Mouse (Mus musculus): ENCODE results near the gene Gp9.

Gene Gp9

DNA sequence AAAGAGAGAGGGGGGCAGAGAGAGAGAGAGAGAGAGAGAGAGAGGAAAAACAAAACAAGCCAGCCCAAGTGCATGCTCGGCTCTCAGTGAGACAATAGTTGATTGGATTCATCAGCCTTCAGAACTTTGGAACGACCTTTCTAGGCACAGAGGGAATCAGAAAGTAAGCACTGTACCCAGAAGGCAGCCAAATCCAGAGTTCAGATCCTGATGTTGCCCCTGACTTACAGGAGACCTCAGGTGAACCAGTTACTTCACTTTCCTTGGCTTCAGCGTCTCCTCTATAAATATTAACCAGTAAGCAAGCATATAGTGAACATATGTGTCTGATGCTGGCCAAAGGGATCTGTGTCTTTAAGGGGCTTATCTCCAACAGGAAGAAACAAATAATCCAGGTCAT lies 30.6 kb downstream of the Gp9 start:
- DNase-seq (ENCODE audit: low read depth in 2 of 2, low spot score in 2 of 2) = no peak

DNA sequence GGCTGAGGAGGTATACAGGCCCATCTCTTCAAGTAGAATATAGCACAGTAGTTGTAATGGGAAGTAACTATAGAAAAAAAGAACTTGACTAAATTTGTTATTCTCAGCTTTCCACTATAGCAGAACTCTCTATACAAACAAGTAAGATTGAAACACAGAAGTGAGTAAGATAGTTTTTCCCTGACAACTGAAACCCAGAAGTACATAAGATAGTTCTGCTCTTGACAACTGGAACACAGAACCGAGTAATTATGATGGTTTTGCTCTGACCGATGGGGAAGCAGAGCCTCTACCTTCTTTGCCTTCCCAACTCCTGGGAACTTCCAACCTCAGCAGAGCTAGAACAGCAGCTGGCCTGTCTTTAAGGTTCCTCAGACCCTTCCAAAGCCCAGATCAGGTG lies 31.3 kb downstream of the Gp9 start:
- no peak for DNase-seq (ENCODE audit: low read depth in 2 of 2, low spot score in 2 of 2)

- DNase-seq (ENCODE audit: low read depth in 2 of 2, low spot score in 2 of 2) = no peak
Observed at GRCm38 (mm10) chr6:87809651-87810161, 31.8 kb downstream of the Gp9 start.

GRCm38 (mm10) chr6:87810311-87810710 lies 32.4 kb downstream of the Gp9 start:
- no peak for DNase-seq (ENCODE audit: low read depth in 2 of 2, low spot score in 2 of 2)

- DNase-seq (ENCODE audit: low read depth in 2 of 2, low spot score in 2 of 2) = peak; percentile 40 to 46
Observed at GRCm38 (mm10) chr6:87810713-87811669, 33.1 kb downstream of the Gp9 start.

DNA sequence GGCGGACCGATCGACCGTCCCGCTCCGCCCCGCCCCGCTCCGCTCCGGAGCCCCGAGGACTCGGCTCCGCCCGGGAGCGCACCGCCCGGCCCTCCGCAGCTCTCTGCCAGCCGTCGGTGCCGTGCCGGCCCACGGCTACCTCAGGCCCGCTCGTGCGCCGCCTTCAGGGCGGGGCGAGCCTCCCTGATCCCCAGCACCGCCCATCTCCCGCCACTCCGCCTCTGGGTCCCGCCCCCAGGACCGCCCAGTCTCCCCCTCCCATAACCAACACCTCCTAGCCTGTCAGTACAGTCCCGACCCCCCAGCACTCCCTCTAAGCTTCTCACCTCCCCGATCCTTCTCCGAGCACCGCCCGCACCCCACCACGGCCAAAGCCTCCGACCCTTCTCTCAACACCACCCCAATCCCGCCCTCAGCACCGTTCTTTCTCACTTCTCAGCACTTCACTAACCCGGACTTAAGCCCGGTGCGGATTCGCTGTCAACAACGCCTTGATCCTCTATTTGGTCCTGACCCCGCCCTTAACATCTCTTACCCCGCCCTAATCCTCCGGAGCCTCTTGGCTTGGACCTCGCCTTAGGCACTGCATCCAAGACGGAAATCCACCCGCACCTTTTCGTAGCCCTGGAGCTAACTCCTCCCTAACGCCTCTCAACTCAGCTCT lies 33.9 kb downstream of the Gp9 start, which contains the start of gene Rab43:
Rab43 (minus strand) TSS at position 490 of the 664 bp plus-strand sequence.
- peak; percentile 74 to 82 for DNase-seq (ENCODE audit: low read depth in 2 of 2, low spot score in 2 of 2)

GRCm38 (mm10) chr6:87812656-87813055 lies 34.8 kb downstream of the Gp9 start:
- DNase-seq (ENCODE audit: low read depth in 2 of 2, low spot score in 2 of 2) = no peak

GRCm38 (mm10) chr6:87814486-87814885 lies 36.6 kb downstream of the Gp9 start:
- no peak for DNase-seq (ENCODE audit: low read depth in 2 of 2, low spot score in 2 of 2)

DNA sequence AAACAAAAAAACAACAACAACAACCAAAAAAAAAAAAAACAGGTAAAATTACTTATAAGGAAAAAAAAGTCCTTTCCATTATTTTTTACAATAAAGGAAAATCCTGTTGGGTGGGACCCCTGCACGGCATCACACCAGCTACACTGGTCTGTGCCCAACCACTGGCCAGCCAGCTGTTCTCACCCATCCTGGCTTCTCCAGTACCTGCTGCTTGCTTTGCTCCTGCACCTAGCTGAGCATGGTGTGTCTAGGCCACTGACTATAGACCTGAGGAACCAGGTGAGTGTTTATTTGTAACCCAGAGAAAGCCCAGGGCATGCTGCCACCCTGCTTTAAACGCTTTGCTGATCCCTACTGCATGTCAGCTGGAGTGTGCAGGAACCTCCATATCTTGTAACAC lies 42.5 kb downstream of the Gp9 start:
- no peak for DNase-seq (ENCODE audit: low read depth in 2 of 2, low spot score in 2 of 2)

All from CD8-positive naive resting alpha-beta T cell, adult 2 months (primary cell).